Mouse (Mus musculus) heart, embryonic 12.5 days (tissue): Measurements from ENCODE around the gene Rhbdl1. TPM values are rescaled to one million over a fixed set of nuclear protein-coding genes. Genes with fewer than 3 reads are reported as not detected.

Experiments
- ATAC-seq: fragments of 200-750 bp; cut with Nextera tagmentation; 2 replicates; pipeline ENCODE4 v1.8.0; 2017; ENCODE audit warnings: moderate TSS enrichment, moderate library complexity; ENCODE audit not compliant: insufficient number of reproducible peaks, low FRiP score
- H3K27ac ChIP-seq: fragments of 300-500 bp; sonication (generic); 2 replicates; pipeline ENCODE4 v1.5.1; 2016; ENCODE audit warnings: mild to moderate bottlenecking, moderate library complexity; ENCODE audit not compliant: poor library complexity, severe bottlenecking
- H3K27me3 ChIP-seq: fragments of 300-500 bp; sonication (generic); replicated peaks from 2 replicates; pipeline ENCODE4 v1.6.1; 2016; ENCODE audit warnings: mild to moderate bottlenecking, moderate library complexity
- H3K36me3 ChIP-seq: fragments of 300-500 bp; sonication (generic); 2 replicates; pipeline ENCODE4 v1.6.1; 2016; ENCODE audit warnings: mild to moderate bottlenecking, moderate library complexity
- H3K4me1 ChIP-seq: fragments of 300-500 bp; sonication (generic); replicated peaks from 2 replicates; pipeline ENCODE4 v1.6.1; 2016; ENCODE audit warnings: mild to moderate bottlenecking
- H3K4me2 ChIP-seq: fragments of 300-500 bp; sonication (generic); 2 replicates; pipeline ENCODE4 v1.6.1; 2016; ENCODE audit warnings: mild to moderate bottlenecking, moderate library complexity
- H3K4me3 ChIP-seq: fragments of 300-500 bp; sonication (generic); 2 replicates; pipeline ENCODE4 v1.5.1; 2016; ENCODE audit warnings: mild to moderate bottlenecking
- H3K9ac ChIP-seq: fragments of 300-500 bp; sonication (generic); 2 replicates; pipeline ENCODE4 v1.6.1; 2016; ENCODE audit warnings: mild to moderate bottlenecking, moderate library complexity
- H3K9me3 ChIP-seq: fragments of 300-500 bp; sonication (generic); replicated peaks from 2 replicates; pipeline ENCODE4 v1.6.1; 2016; ENCODE audit warnings: mild to moderate bottlenecking, moderate library complexity
- WGBS: fragments of 180-500 bp; shearing (Covaris S2); methylation state at CpG from one replicate; pipeline ENCODE4 v1.1.7; 2016; 5-methylcytosine and 5-hydroxymethylcytosine counted together
- polyA plus RNA-seq: library from polyadenylated mRNA; unstranded; fragments of >200 nt; fragmentation: Nextera tagmentation; extraction: Ambion mirVana; gene quantifications from 2 replicates; pipeline ENCODE4 v1.2.1, GENCODE M21; 2016

Rhbdl1 gene
- polyA plus RNA-seq, 1 experiment from 2014 or later, result 1.6 TPM

DNA sequence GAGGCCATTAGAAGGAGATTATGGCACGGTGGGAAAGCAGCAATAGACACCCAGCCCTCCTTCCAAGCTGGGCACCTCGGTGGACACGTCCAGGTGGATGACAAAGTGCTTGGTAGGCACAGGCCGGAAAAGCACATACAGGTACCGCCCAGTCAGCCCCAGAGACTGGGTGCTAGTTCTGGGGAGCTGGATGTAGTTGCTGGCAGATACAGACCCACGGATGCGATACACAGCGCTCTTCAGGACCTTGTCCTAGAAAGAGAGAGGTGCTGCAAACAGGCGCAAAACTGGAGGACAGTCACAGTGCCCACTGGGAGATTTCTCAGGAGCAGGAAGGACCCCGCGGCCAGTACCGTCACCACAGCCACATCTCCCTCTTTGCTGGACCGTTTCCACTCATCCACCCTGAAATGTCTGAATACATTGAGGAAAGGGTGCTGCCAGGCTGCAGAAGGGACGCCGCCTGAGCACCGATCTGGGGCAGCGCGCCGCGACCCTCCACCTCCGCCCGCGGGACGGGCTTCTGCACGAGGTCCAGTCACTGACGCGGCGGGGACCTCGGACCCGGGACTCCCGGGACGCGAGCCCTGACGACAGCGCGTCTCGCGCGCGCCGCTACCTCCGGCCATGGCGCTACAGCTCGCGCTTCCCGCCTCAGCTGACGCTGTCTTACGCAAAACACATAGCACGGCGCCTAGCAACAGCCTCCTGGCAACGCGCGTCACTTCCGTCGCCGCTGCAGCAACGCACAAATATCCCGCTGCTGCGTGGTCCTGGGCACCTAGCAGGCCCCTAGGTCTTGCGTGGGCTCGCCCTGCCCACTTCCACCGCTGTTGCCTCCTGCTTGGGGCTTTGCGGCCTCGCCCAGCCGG is 24.0 kb upstream of the Rhbdl1 start, which contains the start of gene Wdr90:
TSS of gene Wdr90 (minus strand) at position 670 of the 872 bp plus-strand sequence.
- H3K4me1 ChIP-seq, result peaks cover 28% of the 10 kb centered on the region
- peak within 1 kb of the TSS; percentile 75 for H3K27ac ChIP-seq
- H3K9me3 ChIP-seq, result no peaks in the 10 kb centered on the region
- H3K36me3 ChIP-seq, result peaks cover 21% of the 10 kb centered on the region
- no peaks in the 10 kb centered on the region for H3K27me3 ChIP-seq
- H3K4me3 ChIP-seq, result peak within 1 kb of the TSS; percentile 84
- H3K4me2 ChIP-seq, result peak within 1 kb of the TSS; percentile 94
- ATAC-seq, result peak; percentile 93
- WGBS, result 4% methylated on average over 65 of the region's 65 CpGs
- peak within 1 kb of the TSS; percentile 89 for H3K9ac ChIP-seq

DNA sequence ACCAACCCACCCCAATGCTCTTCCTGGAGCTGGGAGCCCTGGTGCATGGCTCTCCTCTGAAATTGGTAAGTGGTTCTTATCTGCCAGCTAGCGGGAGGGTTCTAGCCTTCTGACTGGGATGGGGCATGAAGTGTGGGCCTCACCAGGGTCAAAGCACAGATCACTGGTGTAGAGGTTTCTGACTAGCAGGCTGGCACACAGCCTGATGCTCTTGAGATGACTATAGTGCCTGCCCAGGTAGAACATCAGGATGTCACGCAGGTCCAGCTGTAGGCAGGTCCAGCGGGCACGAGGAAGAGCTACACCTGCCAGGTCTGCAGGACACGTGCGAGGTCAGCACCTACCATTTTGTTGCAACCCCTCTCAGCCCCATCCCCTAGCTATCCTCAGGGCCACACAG is 23.1 kb upstream of the Rhbdl1 start:
- 88% methylated on average over 6 of the region's 6 CpGs for WGBS
- H3K9ac ChIP-seq, result peak overlapping the region; percentile 89; the same call in 1 of the 2 replicates
- peak overlapping the region; percentile 94 for H3K4me2 ChIP-seq
- peaks cover 22% of the 10 kb centered on the region for H3K4me1 ChIP-seq
- no peak overlapping the region; the same call in 1 of the 2 replicates for H3K4me3 ChIP-seq
- H3K27me3 ChIP-seq, result no peaks in the 10 kb centered on the region
- ATAC-seq, result no peak
- H3K36me3 ChIP-seq, result peaks cover 26% of the 10 kb centered on the region
- no peak overlapping the region for H3K27ac ChIP-seq
- H3K9me3 ChIP-seq, result no peaks in the 10 kb centered on the region

DNA sequence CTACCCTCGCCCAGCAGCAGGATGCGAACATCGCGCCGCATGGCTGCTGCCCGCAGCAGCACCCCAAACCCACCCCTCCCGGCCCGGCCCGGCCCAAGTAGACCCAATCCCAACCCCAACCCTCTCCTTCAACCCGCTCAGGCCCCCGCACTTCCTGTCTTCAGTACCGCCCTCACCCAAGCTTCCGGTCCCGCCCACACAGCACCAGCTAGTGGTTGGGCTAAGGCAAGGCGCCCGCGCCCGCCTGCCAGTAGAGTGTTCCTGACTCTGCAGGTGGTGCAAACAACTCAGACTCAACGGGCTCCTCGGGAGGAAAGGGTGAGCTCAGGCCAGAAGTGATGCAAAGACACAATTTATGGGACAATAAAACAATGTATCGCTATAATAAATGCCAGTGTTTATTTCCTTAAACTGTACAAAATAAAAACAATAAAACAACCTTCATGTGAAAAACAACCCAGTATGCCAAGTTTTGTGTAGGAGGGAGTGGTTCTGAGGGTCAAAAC is 7.4 kb upstream of the Rhbdl1 start, which contains the start of gene Rhot2:
TSS of gene Rhot2 (minus strand) at position 456 of the 506 bp plus-strand sequence.
- WGBS, result 0% methylated on average over 21 of the region's 21 CpGs
- Histone ChIP-seq H3K4me2 (peak within 1 kb of the TSS; percentile 87), H3K4me3 (peak within 1 kb of the TSS; percentile 88), H3K9me3 (no peaks in the 10 kb centered on the region), H3K4me1 (peaks cover 15% of the 10 kb centered on the region), H3K27me3 (no peaks in the 10 kb centered on the region), H3K36me3 (peaks cover 71% of the 10 kb centered on the region), H3K27ac (peak within 1 kb of the TSS; percentile 85), H3K9ac (peak within 1 kb of the TSS; percentile 97)
- peak; percentile 94 for ATAC-seq

DNA sequence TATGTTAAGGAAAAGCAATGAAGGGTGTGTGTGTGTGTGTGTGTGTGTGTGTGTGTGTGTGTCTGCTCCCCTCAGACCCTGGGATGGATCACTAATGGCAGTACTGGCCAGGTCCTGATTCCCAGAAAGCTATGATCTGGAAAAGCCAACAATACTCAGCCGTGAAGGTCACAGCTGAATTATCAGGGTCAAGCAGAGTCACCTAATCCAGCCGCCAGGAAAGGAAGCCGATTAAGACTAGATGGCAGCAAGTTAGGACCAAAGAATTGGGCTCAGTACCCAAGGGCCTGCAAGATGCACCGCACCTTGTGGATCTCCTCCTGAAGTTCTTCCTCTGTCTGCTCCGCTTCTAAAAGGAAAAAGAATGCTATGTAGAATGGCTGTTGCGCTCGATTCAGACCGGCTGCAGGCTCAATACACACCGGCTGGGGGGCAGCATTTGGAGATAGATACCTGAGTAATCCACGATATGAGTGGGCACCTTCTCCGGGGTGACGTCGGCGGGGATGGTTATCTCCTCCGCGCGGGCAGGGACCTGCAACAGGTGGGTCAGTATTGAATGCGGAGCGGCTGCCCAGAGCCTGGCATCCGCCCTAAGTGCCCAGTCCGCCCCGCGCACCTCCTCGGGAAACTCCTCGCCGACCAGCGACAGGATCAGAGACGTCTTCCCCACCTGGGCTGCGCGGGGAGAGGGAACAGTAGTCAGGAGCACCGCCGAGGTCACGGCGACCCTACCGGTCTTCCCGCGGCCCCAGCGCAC is 6.7 kb upstream of the Rhbdl1 start:
- Histone ChIP-seq H3K27ac (peak overlapping the region; percentile 85), H3K36me3 (peaks cover 72% of the 10 kb centered on the region), H3K4me3 (peak overlapping the region; percentile 88), H3K4me1 (peaks cover 15% of the 10 kb centered on the region), H3K9me3 (no peaks in the 10 kb centered on the region), H3K27me3 (no peaks in the 10 kb centered on the region), H3K9ac (peak overlapping the region; percentile 97), H3K4me2 (peak overlapping the region; percentile 87)
- WGBS, result 1% methylated on average over 38 of the region's 38 CpGs
- peak; percentile 36 for ATAC-seq

DNA sequence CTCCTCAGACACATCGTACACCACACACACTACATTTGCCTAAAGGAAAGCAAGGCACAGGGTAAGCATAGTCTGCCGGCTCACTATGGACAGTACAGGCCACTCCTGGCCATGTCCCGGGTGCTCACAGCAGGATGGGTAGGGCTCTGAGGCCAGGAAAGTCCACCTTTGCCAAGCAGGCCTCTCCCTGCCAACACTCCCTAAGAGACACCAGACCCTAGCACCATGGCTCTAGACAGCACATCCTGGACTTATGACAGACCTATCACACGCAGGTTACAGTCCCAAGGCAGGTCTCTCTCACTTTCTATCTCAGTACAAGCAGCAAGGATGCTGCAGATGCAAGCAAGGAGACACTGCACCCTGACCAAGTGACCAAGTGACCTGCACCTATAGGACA is 6.0 kb upstream of the Rhbdl1 start:
- peaks cover 17% of the 10 kb centered on the region for H3K4me1 ChIP-seq
- peaks cover 70% of the 10 kb centered on the region for H3K36me3 ChIP-seq
- H3K4me2 ChIP-seq, result peak overlapping the region; percentile 87
- H3K27ac ChIP-seq, result peak overlapping the region; percentile 85; the same call in 1 of the 2 replicates
- H3K9ac ChIP-seq, result peak overlapping the region; percentile 97
- no peak for ATAC-seq
- WGBS, result 87% methylated on average over 4 of the region's 4 CpGs
- H3K27me3 ChIP-seq, result no peaks in the 10 kb centered on the region
- no peaks in the 10 kb centered on the region for H3K9me3 ChIP-seq
- peak overlapping the region; percentile 88 for H3K4me3 ChIP-seq

DNA sequence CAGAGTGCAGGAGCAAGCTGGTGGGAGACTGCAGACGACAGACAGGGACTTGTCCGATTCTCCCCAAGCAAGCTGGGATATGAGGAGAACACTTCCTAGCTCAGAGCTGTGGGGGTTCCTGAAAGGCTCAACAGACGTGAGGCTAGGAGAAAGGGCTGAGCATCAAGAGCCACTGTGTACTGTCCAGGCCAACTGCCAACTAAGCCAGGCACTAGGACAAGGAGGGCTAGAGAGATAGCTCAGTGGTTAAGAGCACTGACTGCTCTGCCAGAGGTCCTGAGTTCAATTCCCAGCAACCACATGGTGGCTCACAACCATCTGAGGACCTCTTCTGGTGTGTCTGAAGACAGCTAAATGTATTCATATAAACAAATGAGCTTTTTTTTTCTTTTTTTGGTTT is 5.4 kb upstream of the Rhbdl1 start:
- no peak overlapping the region for H3K4me2 ChIP-seq

DNA sequence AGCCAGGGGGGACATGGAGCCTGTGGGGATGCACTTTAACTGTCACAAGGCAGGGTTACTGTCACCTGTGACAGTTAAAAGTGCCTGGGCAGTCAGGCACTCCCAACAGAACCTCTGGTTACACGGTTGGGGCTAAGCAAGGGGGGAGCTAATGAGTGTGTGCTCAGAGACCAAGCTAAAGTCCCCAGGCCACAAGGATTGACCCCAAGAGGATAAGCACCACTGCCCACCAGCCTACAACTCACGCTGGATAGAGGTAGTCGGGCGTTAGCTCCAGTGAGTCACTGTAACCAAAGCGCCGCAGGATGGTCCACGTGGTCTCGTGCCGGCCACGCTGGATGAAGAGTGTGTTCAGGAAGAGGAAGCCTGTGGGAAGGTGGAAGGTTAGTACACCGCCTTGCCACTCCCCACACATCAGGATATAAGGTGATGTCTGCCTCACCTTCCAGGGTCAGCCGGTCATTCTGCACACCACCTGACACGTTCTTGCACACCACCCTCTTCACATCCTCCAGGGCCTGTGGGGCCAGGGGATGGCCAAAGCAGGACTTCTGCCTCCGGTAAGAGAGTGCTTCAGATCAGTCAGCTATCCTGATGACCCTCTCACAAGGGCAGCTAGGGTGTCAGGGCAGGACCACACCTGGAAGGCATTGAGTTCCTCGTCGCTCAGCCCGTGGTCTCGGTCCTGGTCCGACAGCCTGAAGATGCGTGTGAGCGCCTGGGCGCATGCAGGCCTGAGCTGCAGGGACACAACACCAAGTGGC is 4.2 kb upstream of the Rhbdl1 start, which contains the start of gene Gm20683:
TSS of gene Gm20683 (minus strand) at position 647 of the 764 bp plus-strand sequence.
- Histone ChIP-seq H3K27me3 (no peaks in the 10 kb centered on the region), H3K4me2 (no peak within 1 kb of the TSS), H3K9ac (no peak within 1 kb of the TSS), H3K36me3 (peaks cover 63% of the 10 kb centered on the region), H3K4me3 (no peak within 1 kb of the TSS), H3K9me3 (no peaks in the 10 kb centered on the region), H3K27ac (no peak within 1 kb of the TSS), H3K4me1 (peaks cover 36% of the 10 kb centered on the region)
- no peak for ATAC-seq
- WGBS, result 92% methylated on average over 22 of the region's 22 CpGs

More for the DNA sequence above, 5.4 kb upstream of the Rhbdl1 start:
- Histone ChIP-seq H3K4me1 (peaks cover 23% of the 10 kb centered on the region), H3K27ac (no peak overlapping the region), H3K9me3 (no peaks in the 10 kb centered on the region), H3K9ac (no peak overlapping the region), H3K4me3 (no peak overlapping the region), H3K36me3 (peaks cover 73% of the 10 kb centered on the region), H3K27me3 (no peaks in the 10 kb centered on the region)
- 78% methylated on average over 3 of the region's 3 CpGs for whole genome bisulfite sequencing
- ATAC-seq, result no peak

DNA sequence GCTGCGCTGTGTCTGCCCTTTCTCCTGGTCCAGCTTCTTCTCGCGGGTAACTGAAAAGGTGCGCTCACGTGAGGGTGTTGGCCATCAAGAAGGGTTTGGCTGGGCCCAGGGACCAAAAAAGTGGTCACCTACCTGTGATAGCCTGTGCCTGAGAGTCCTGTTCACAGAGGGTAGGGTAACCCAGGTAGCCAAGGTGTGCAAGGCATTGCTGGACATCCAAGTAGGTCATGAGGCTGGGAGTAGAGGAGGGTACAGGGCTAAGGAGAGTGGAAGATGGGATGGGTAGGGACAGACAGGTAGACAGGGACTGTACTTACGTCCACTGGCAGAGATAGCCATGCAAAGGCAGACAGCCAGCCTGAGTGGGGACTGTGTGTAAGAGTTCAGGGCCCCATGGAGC is 3.4 kb upstream of the Rhbdl1 start:
- Histone ChIP-seq H3K36me3 (peaks cover 59% of the 10 kb centered on the region), H3K9ac (no peak overlapping the region), H3K9me3 (no peaks in the 10 kb centered on the region), H3K27ac (no peak overlapping the region), H3K4me3 (no peak overlapping the region), H3K4me1 (peaks cover 43% of the 10 kb centered on the region), H3K4me2 (no peak overlapping the region), H3K27me3 (no peaks in the 10 kb centered on the region)
- ATAC-seq, result no peak
- WGBS, result 92% methylated on average over 6 of the region's 6 CpGs

DNA sequence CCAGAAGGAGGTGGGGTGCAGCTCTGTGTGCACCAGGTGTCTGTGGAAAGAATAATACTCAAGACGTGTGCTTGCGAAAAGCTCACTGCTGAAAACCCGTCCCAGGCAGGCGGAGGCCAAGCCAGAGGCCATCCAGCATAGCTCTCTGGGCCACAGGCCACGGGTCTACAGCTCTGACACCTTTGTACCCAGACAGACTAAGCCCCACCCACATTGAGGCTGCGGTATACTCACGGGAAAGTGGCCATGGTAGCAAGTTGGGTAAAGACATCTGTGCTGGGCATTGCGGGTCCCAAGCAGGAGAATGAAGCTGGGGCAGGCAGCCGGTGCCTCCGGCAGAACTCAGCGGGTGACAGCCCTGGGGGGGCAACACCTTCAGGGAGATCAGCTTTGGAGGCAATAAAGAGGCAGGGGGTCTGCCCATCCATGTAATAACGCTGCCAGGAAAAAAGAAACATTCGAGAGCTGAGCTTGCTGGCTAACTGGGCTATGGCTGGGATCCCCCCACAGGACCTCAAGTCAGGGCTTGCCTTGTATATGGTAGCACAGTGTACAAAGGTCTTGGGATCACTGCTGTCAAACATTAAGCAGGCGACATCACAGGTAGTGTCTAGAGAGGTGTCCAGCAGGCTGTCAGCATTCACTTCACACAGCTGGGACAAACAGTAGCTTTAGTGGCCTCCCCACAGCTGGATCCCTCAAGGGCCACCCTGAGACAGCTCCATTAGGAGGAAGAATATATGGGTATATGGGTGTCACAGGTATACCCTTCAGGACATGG is 2.5 kb upstream of the Rhbdl1 start:
- ATAC-seq, result no peak
- Histone ChIP-seq H3K9ac (no peak overlapping the region), H3K4me2 (no peak overlapping the region), H3K4me1 (peaks cover 48% of the 10 kb centered on the region), H3K36me3 (peaks cover 64% of the 10 kb centered on the region), H3K4me3 (no peak overlapping the region), H3K27me3 (no peaks in the 10 kb centered on the region), H3K9me3 (no peaks in the 10 kb centered on the region), H3K27ac (no peak overlapping the region)
- WGBS, result 86% methylated on average over 14 of the region's 14 CpGs

DNA sequence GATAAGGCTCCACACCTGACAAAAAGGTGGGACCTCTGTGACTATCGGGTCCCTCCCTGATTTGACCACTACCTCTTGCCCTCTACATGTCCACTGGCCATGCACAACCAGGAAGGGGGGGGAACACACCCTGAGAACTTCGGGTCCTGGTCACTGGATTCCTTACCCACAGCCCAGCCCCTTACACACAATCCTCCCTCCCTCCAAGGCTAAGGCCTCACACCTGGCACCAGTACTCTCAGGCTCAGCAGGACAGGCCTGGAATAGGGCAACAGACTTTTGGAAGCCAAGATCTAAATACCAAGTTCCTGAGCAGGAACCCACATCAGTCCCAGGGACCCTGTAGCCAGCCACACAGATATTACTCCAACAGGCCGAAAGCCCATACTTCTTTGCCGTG is 1.8 kb upstream of the Rhbdl1 start:
- peaks cover 64% of the 10 kb centered on the region for H3K36me3 ChIP-seq

More for the DNA sequence above, 1.8 kb upstream of the Rhbdl1 start:
- Histone ChIP-seq H3K4me1 (peaks cover 55% of the 10 kb centered on the region), H3K4me2 (no peak overlapping the region), H3K9me3 (no peaks in the 10 kb centered on the region), H3K27me3 (no peaks in the 10 kb centered on the region), H3K4me3 (no peak overlapping the region), H3K27ac (no peak overlapping the region), H3K9ac (no peak overlapping the region)
- ATAC-seq, result no peak
- 86% methylated on average over 4 of the region's 4 CpGs for WGBS
